Mouse (Mus musculus): ENCODE results near the gene Gtpbp4. TPM values are rescaled to one million over a fixed set of nuclear protein-coding genes. Genes with fewer than 3 reads are reported as not detected.
A peak's percentile ranks its signal among the peaks of the same experiment; 100 is the strongest.
"Not testable (repeated sequence)": the region's sequence is repeated elsewhere in the genome, so short reads cannot be mapped to it uniquely, and the experiment has no call there.

Gtpbp4 gene
- polyA plus RNA-seq, 1 experiment from 2014 or later: 61.7 TPM

- Histone ChIP-seq H3K4me2 (ENCODE audit: low read depth, low read length) (peak overlapping the region; percentile 92), H3K36me3 (ENCODE audit: control insufficient read depth, insufficient read depth, low read length) (peaks cover 7% of the 10 kb centered on the region; the same call in 1 of the 2 replicates), H3K9ac (ENCODE audit: low read length) (peak overlapping the region; percentile 91), H3K4me3 (ENCODE audit: low read length) (peak overlapping the region; percentile 97), H3K9me3 (ENCODE audit: control insufficient read depth, low read length) (no peaks in the 10 kb centered on the region), H3K4me1 (replicated peaks; ENCODE audit: control insufficient read depth, insufficient read depth, low read length) (peaks cover 14% of the 10 kb centered on the region), H3K27me3 (ENCODE audit: control insufficient read depth, insufficient read depth, low read depth, low read length) (no peaks in the 10 kb centered on the region), H3K27ac (ENCODE audit: low read length) (peak overlapping the region; percentile 31; the same call in 1 of the 2 replicates)
- 2% methylated on average over 33 of the region's 33 CpGs for WGBS
- ATAC-seq (ENCODE audit: low read depth): peak; percentile 59
These were observed 509 bp downstream of the Gtpbp4 start for GRCm38 (mm10) chr13:8995159-8995989.

GRCm38 (mm10) chr13:8992231-8992630, 3.7 kb downstream of the Gtpbp4 start:
- Histone ChIP-seq H3K4me1 (replicated peaks; ENCODE audit: control insufficient read depth, insufficient read depth, low read length) (peaks cover 14% of the 10 kb centered on the region), H3K4me2 (ENCODE audit: low read depth, low read length) (no peak overlapping the region), H3K9ac (ENCODE audit: low read length) (no peak overlapping the region), H3K9me3 (ENCODE audit: control insufficient read depth, low read length) (no peaks in the 10 kb centered on the region), H3K4me3 (ENCODE audit: low read length) (no peak overlapping the region), H3K27ac (ENCODE audit: low read length) (no peak overlapping the region), H3K36me3 (ENCODE audit: control insufficient read depth, insufficient read depth, low read length) (peaks cover 21% of the 10 kb centered on the region), H3K27me3 (ENCODE audit: control insufficient read depth, insufficient read depth, low read depth, low read length) (no peaks in the 10 kb centered on the region)
- ATAC-seq (ENCODE audit: low read depth): no peak
- 84% methylated on average over 6 of the region's 6 CpGs for WGBS

- Histone ChIP-seq H3K27ac (ENCODE audit: low read length) (no peak overlapping the region), H3K4me2 (ENCODE audit: low read depth, low read length) (no peak overlapping the region), H3K4me1 (replicated peaks; ENCODE audit: control insufficient read depth, insufficient read depth, low read length) (no peaks in the 10 kb centered on the region), H3K9me3 (ENCODE audit: control insufficient read depth, low read length) (no peaks in the 10 kb centered on the region), H3K36me3 (ENCODE audit: control insufficient read depth, insufficient read depth, low read length) (peaks cover 57% of the 10 kb centered on the region), H3K4me3 (ENCODE audit: low read length) (no peak overlapping the region), H3K27me3 (ENCODE audit: control insufficient read depth, insufficient read depth, low read depth, low read length) (no peaks in the 10 kb centered on the region), H3K9ac (ENCODE audit: low read length) (no peak overlapping the region)
- 93% methylated on average over 3 of the region's 3 CpGs for WGBS
- no peak for ATAC-seq (ENCODE audit: low read depth)
These were observed 22.9 kb downstream of the Gtpbp4 start for GRCm38 (mm10) chr13:8972972-8973371.

- Histone ChIP-seq H3K4me1 (replicated peaks; ENCODE audit: control insufficient read depth, insufficient read depth, low read length) (no peaks in the 10 kb centered on the region), H3K4me2 (ENCODE audit: low read depth, low read length) (no peak overlapping the region), H3K9ac (ENCODE audit: low read length) (no peak overlapping the region), H3K27me3 (ENCODE audit: control insufficient read depth, insufficient read depth, low read depth, low read length) (no peaks in the 10 kb centered on the region), H3K9me3 (ENCODE audit: control insufficient read depth, low read length) (no peaks in the 10 kb centered on the region), H3K36me3 (ENCODE audit: control insufficient read depth, insufficient read depth, low read length) (peaks cover 53% of the 10 kb centered on the region), H3K4me3 (ENCODE audit: low read length) (no peak overlapping the region), H3K27ac (ENCODE audit: low read length) (no peak overlapping the region)
- ATAC-seq (ENCODE audit: low read depth): no peak
These were observed 23.5 kb downstream of the Gtpbp4 start for GRCm38 (mm10) chr13:8972369-8972768.

- ATAC-seq (ENCODE audit: low read depth): no peak
- H3K27ac ChIP-seq (ENCODE audit: low read length): no peak overlapping the region
- peaks cover 17% of the 10 kb centered on the region; the same call in 1 of the 2 replicates for H3K36me3 ChIP-seq (ENCODE audit: control insufficient read depth, insufficient read depth, low read length)
- no peaks in the 10 kb centered on the region for H3K27me3 ChIP-seq (ENCODE audit: control insufficient read depth, insufficient read depth, low read depth, low read length)
- no peak overlapping the region for H3K4me3 ChIP-seq (ENCODE audit: low read length)
- no peaks in the 10 kb centered on the region for H3K9me3 ChIP-seq (ENCODE audit: control insufficient read depth, low read length)
- H3K4me2 ChIP-seq (ENCODE audit: low read depth, low read length): no peak overlapping the region
- H3K4me1 ChIP-seq (replicated peaks; ENCODE audit: control insufficient read depth, insufficient read depth, low read length): no peaks in the 10 kb centered on the region
- H3K9ac ChIP-seq (ENCODE audit: low read length): no peak overlapping the region
- 95% methylated on average over 8 of the region's 8 CpGs for WGBS
These were observed 28.1 kb downstream of the Gtpbp4 start for GRCm38 (mm10) chr13:8967742-8968141.

- 88% methylated on average over 5 of the region's 5 CpGs for WGBS
These were observed 30.7 kb downstream of the Gtpbp4 start for GRCm38 (mm10) chr13:8965224-8965623.

GRCm38 (mm10) chr13:8962266-8962665, 33.6 kb downstream of the Gtpbp4 start:
- not testable (repeated sequence) for H3K27me3 ChIP-seq (ENCODE audit: control insufficient read depth, insufficient read depth, low read depth, low read length); H3K9ac ChIP-seq (ENCODE audit: low read length); H3K27ac ChIP-seq (ENCODE audit: low read length); H3K36me3 ChIP-seq (ENCODE audit: control insufficient read depth, insufficient read depth, low read length); H3K4me1 ChIP-seq (replicated peaks; ENCODE audit: control insufficient read depth, insufficient read depth, low read length); H3K4me2 ChIP-seq (ENCODE audit: low read depth, low read length); H3K9me3 ChIP-seq (ENCODE audit: control insufficient read depth, low read length); ATAC-seq (ENCODE audit: low read depth); H3K4me3 ChIP-seq (ENCODE audit: low read length)
- 35% methylated on average over 5 of the region's 5 CpGs for WGBS

More at GRCm38 (mm10) chr13:8965224-8965623, 30.7 kb downstream of the Gtpbp4 start:
- Histone ChIP-seq H3K27me3 (ENCODE audit: control insufficient read depth, insufficient read depth, low read depth, low read length) (no peaks in the 10 kb centered on the region), H3K4me1 (replicated peaks; ENCODE audit: control insufficient read depth, insufficient read depth, low read length) (no peaks in the 10 kb centered on the region), H3K9me3 (ENCODE audit: control insufficient read depth, low read length) (no peaks in the 10 kb centered on the region), H3K36me3 (ENCODE audit: control insufficient read depth, insufficient read depth, low read length) (peaks cover 8% of the 10 kb centered on the region; the same call in 1 of the 2 replicates), H3K4me3 (ENCODE audit: low read length) (no peak overlapping the region), H3K27ac (ENCODE audit: low read length) (no peak overlapping the region), H3K4me2 (ENCODE audit: low read depth, low read length) (no peak overlapping the region), H3K9ac (ENCODE audit: low read length) (no peak overlapping the region)
- no peak for ATAC-seq (ENCODE audit: low read depth)

- ATAC-seq (ENCODE audit: low read depth); H3K27ac ChIP-seq (ENCODE audit: low read length): not testable (repeated sequence)
- 72% methylated on average over 3 of the region's 3 CpGs for WGBS
These were observed 34.6 kb downstream of the Gtpbp4 start for GRCm38 (mm10) chr13:8961128-8961888.

GRCm38 (mm10) chr13:8959554-8959953, 36.3 kb downstream of the Gtpbp4 start:
- H3K27ac ChIP-seq (ENCODE audit: low read length); H3K4me2 ChIP-seq (ENCODE audit: low read depth, low read length); H3K27me3 ChIP-seq (ENCODE audit: control insufficient read depth, insufficient read depth, low read depth, low read length); ATAC-seq (ENCODE audit: low read depth); H3K4me3 ChIP-seq (ENCODE audit: low read length); H3K36me3 ChIP-seq (ENCODE audit: control insufficient read depth, insufficient read depth, low read length); H3K9me3 ChIP-seq (ENCODE audit: control insufficient read depth, low read length); H3K9ac ChIP-seq (ENCODE audit: low read length); H3K4me1 ChIP-seq (replicated peaks; ENCODE audit: control insufficient read depth, insufficient read depth, low read length): not testable (repeated sequence)
- 76% methylated on average over 5 of the region's 6 CpGs for WGBS

More at GRCm38 (mm10) chr13:8961128-8961888, 34.6 kb downstream of the Gtpbp4 start:
- H3K9ac ChIP-seq (ENCODE audit: low read length); H3K9me3 ChIP-seq (ENCODE audit: control insufficient read depth, low read length); H3K4me2 ChIP-seq (ENCODE audit: low read depth, low read length); H3K36me3 ChIP-seq (ENCODE audit: control insufficient read depth, insufficient read depth, low read length); H3K4me3 ChIP-seq (ENCODE audit: low read length); H3K27me3 ChIP-seq (ENCODE audit: control insufficient read depth, insufficient read depth, low read depth, low read length); H3K4me1 ChIP-seq (replicated peaks; ENCODE audit: control insufficient read depth, insufficient read depth, low read length): not testable (repeated sequence)
